Mouse (Mus musculus) CH12.LX (cell line): ENCODE measurements around the gene Tacr1. TPM values are rescaled to one million over a fixed set of nuclear protein-coding genes. Genes with fewer than 3 reads are reported as not detected.

ENCODE experiments used
- DNase-seq: peaks from one replicate; pipeline ENCODE4 v3.0.0-alpha.2; 2013; ENCODE audit errors: extremely low read depth
- H3K27ac ChIP-seq: 2 replicates; pipeline ENCODE4 v1.5.1; 2012; ENCODE audit warnings: low read depth, mild to moderate bottlenecking, control low read depth, moderate library complexity; ENCODE audit not compliant: insufficient read depth
- H3K27me3 ChIP-seq: replicated peaks from 2 replicates; pipeline ENCODE3; 2012; ENCODE audit warnings: inconsistent platforms
- H3K36me3 ChIP-seq, 2 experiments: replicated peaks in 1 of 2; 2 replicates each; pipeline versions ENCODE3 to v1.6.1; 2012; ENCODE audit warnings: inconsistent platforms in 1 of 2, low read length in 1 of 2, mild to moderate bottlenecking in 1 of 2, mixed read lengths in 1 of 2, moderate library complexity in 1 of 2; ENCODE audit not compliant: control insufficient read depth in 1 of 2, insufficient read depth in 1 of 2
- H3K4me1 ChIP-seq, 2 experiments: 2 replicates each; pipeline ENCODE4 v1.6.1; 2012; ENCODE audit warnings: inconsistent platforms in 1 of 2, moderate library complexity in 1 of 2; ENCODE audit not compliant: insufficient read depth in 2 of 2, control insufficient read depth in 1 of 2
- H3K4me2 ChIP-seq: 2 replicates; pipeline ENCODE4 v1.6.1; 2012; ENCODE audit warnings: low read depth, mild to moderate bottlenecking, control low read depth; ENCODE audit not compliant: poor library complexity, insufficient read depth, severe bottlenecking
- H3K4me3 ChIP-seq, 3 experiments: fragments of 150-350 bp in 1 of 3; sonication (generic) in 1 of 3; replicated peaks in 1 of 3; 2 replicates each; pipeline versions ENCODE3 to v1.5.1; 2011 to 2012; ENCODE audit warnings: low read depth in 2 of 3, low read length in 2 of 3, mild to moderate bottlenecking in 2 of 3, moderate library complexity in 2 of 3, control low read depth in 1 of 3, improper control_type of control experiment in 1 of 3, inconsistent platforms in 1 of 3, mixed read lengths in 1 of 3; ENCODE audit not compliant: poor library complexity in 1 of 3
- H3K79me2 ChIP-seq: replicated peaks from 2 replicates; pipeline ENCODE4 v1.6.1; 2012; ENCODE audit warnings: mild to moderate bottlenecking, moderate library complexity; ENCODE audit not compliant: control insufficient read depth, poor library complexity, insufficient read depth, severe bottlenecking; ENCODE audit errors: extremely low read depth
- H3K9ac ChIP-seq: 2 replicates; pipeline ENCODE4 v1.6.1; 2012; ENCODE audit warnings: low read depth, mild to moderate bottlenecking, control low read depth, moderate library complexity; ENCODE audit not compliant: insufficient read depth
- H3K9me3 ChIP-seq: replicated peaks from 2 replicates; pipeline ENCODE3; 2012; ENCODE audit warnings: low read length, inconsistent platforms, mixed read lengths
- BHLHE40 ChIP-seq: IDR thresholded peaks from 2 replicates; pipeline ENCODE4 v1.6.1; 2011; ENCODE audit warnings: mild to moderate bottlenecking, low read depth, low read length, improper control_type of control experiment
- CHD1 ChIP-seq: IDR thresholded peaks from 2 replicates; pipeline ENCODE4 v1.6.1; 2012; ENCODE audit warnings: low read depth, low read length, improper control_type of control experiment, inconsistent platforms
- ELF1 ChIP-seq: IDR thresholded peaks from 2 replicates; pipeline ENCODE4 v1.6.1; 2014; ENCODE audit warnings: low read depth, mild to moderate bottlenecking, inconsistent platforms, low read length, improper control_type of control experiment
- EP300 ChIP-seq: IDR thresholded peaks from 2 replicates; pipeline ENCODE4 v1.6.1; 2011; ENCODE audit warnings: low read length, improper control_type of control experiment
- ETS1 ChIP-seq: conservative IDR thresholded peaks from 2 replicates; pipeline ENCODE4 v1.6.1; 2012; ENCODE audit warnings: low read depth, mild to moderate bottlenecking, inconsistent platforms, low read length, improper control_type of control experiment, moderate library complexity
- JUN ChIP-seq: IDR thresholded peaks from 2 replicates; pipeline ENCODE4 v1.6.1; 2011; ENCODE audit warnings: low read depth, mild to moderate bottlenecking, low read length, improper control_type of control experiment, moderate library complexity; ENCODE audit not compliant: insufficient read depth
- MAFK ChIP-seq: IDR thresholded peaks from 2 replicates; pipeline ENCODE4 v1.6.1; 2011; ENCODE audit warnings: low read length, improper control_type of control experiment; ENCODE audit not compliant: insufficient replicate concordance
- MAX ChIP-seq: IDR thresholded peaks from 2 replicates; pipeline ENCODE4 v1.6.1; 2011; ENCODE audit warnings: low read length, improper control_type of control experiment
- MXI1 ChIP-seq: IDR thresholded peaks from 2 replicates; pipeline ENCODE4 v1.6.1; 2011; ENCODE audit warnings: mild to moderate bottlenecking, low read depth, low read length, improper control_type of control experiment
- NELFE ChIP-seq: IDR thresholded peaks from 2 replicates; pipeline ENCODE4 v1.6.1; 2011; ENCODE audit warnings: low read depth, low read length, improper control_type of control experiment
- POLR2A ChIP-seq: IDR thresholded peaks from 2 replicates; pipeline ENCODE4 v1.6.1; 2011; ENCODE audit warnings: low read depth, mild to moderate bottlenecking, improper control_type of control experiment, low read length
- RAD21 ChIP-seq: IDR thresholded peaks from 2 replicates; pipeline ENCODE4 v1.6.1; 2011; ENCODE audit warnings: low read depth, mild to moderate bottlenecking, low read length, improper control_type of control experiment, moderate library complexity
- TBP ChIP-seq: conservative IDR thresholded peaks from 2 replicates; pipeline ENCODE4 v1.6.1; 2011; ENCODE audit warnings: low read depth, low read length, improper control_type of control experiment
- UBTF ChIP-seq: IDR thresholded peaks from 2 replicates; pipeline ENCODE4 v1.6.1; 2012; ENCODE audit warnings: low read depth, mild to moderate bottlenecking, inconsistent platforms, low read length, improper control_type of control experiment, moderate library complexity
- USF2 ChIP-seq: conservative IDR thresholded peaks from 2 replicates; pipeline ENCODE4 v1.6.1; 2011; ENCODE audit warnings: low read depth, low read length, improper control_type of control experiment
- ZC3H11A ChIP-seq: IDR thresholded peaks from 2 replicates; pipeline ENCODE4 v1.6.1; 2012; ENCODE audit warnings: low read depth, mild to moderate bottlenecking, inconsistent platforms, low read length, improper control_type of control experiment
- dilution Hi-C: fragments of 300-500 bp; cut with MboI; formaldehyde crosslinking; loops from 2 replicates; pipeline ENCODE4 v1.14.3; 2020; ENCODE audit warnings: low sequenced_read_pairs; ENCODE audit not compliant: extremely low pct_unique_long_range_greater_than_20kb, extremely low pct_ligation_motif_present
- in situ Hi-C: fragments of 300-500 bp; cut with MboI; formaldehyde crosslinking; loops from 3 replicates; pipeline ENCODE4 v1.14.3; 2019; ENCODE audit warnings: low sequenced_read_pairs, low pct_ligation_motif_present, low pct_unique_long_range_greater_than_20kb, mixed read lengths
- polyA plus RNA-seq: library from polyadenylated mRNA; unstranded; fragments of >175 nt; gene quantifications from 2 replicates; pipeline ENCODE4 v1.2.1, GENCODE M21; 2012; ENCODE audit warnings: low read depth; ENCODE audit not compliant: insufficient read length
- total RNA-seq, 2 experiments: library from RNA; depleted of rRNA; stranded (reverse); fragments of 300-350 nt in 1 of 2; fragments of >200 nt in 1 of 2; gene quantifications; 2 replicates each; pipeline ENCODE4 v1.2.3; 2012 to 2014

Gene Tacr1
- total and polyA plus RNA-seq, 3 experiments = not detected

DNA sequence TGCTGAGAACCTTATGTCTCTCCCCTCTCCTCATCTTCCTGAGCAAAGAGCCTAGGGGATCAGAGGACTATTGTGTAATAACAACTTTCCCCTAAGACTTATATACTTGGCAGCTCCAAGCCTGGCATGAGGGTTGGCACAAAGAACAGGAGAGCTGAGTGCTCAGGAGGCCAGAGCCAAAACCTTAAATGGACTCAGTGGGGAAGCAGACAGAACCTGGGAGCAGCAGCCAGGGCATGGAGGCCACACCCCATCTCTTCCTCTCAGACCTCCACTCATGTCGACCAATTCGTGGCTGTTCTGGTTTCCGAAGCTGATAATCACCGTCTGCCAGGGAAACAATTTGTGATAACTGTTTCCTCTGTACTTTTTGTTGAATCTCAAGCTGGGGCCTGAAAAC, 61.0 kb downstream of the Tacr1 start:
- TF ChIP-seq MAFK (no peak), MXI1 (no peak), CHD1 (no peak), TBP (no peak), EP300 (no peak), RAD21 (no peak), ELF1 (no peak), USF2 (no peak)
- TF ChIP-seq, all 38 proteins: peak for 0
- no peaks in the 10 kb centered on the region for H3K4me1 ChIP-seq
- DNase-seq = no peak

DNA sequence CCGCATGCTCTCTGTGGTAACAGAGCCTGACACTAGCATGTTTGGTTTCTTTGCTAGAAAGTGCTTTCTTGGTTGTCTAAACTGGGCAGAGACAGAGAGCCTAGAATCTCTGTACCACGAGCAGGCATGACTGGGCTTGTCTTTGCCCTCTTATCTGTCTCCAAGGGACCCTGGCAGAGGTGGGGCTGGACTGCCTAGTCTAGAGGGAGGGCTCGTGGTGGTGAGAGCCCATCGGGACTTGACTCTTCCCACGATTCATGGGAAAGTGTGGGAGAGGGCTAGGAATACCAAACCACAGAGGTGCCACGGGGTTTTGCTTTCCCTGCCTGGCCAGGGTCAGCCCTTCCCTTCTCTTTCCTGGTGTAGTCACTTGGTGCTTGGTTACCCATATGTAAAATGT, 72.3 kb downstream of the Tacr1 start:
- H3K9me3 ChIP-seq = no peaks in the 10 kb centered on the region
- H3K4me2 ChIP-seq = peak overlapping the region; percentile 7; the same call in 1 of the 2 replicates
- H3K36me3 ChIP-seq = no peaks in the 10 kb centered on the region
- H3K27ac ChIP-seq = peak overlapping the region; percentile 28; the same call in 1 of the 2 replicates
- dilution Hi-C loops = no loop called here
- peaks cover 19% of the 10 kb centered on the region for H3K27me3 ChIP-seq
- H3K79me2 ChIP-seq = no peaks in the 10 kb centered on the region
- TF ChIP-seq BHLHE40 (no peak), CHD1 (peak; percentile 58; the same call in 1 of the 2 replicates), NELFE (no peak)
- no peak for DNase-seq
- in situ Hi-C loops = no loop called here
- H3K4me1 ChIP-seq = peaks cover 0 to 8% of the 10 kb centered on the region in 2 experiments; a peak in 2 of 4 replicates
- no peak overlapping the region for H3K9ac ChIP-seq
- no peak overlapping the region for H3K4me3 ChIP-seq

More for the DNA sequence above, 61.0 kb downstream of the Tacr1 start:
- dilution Hi-C loops = no loop called here
- H3K4me3 ChIP-seq = no peak overlapping the region
- no peaks in the 10 kb centered on the region for H3K36me3 ChIP-seq
- in situ Hi-C loops = no loop called here
- H3K9ac ChIP-seq = no peak overlapping the region
- H3K27ac ChIP-seq = no peak overlapping the region
- peaks cover 53% of the 10 kb centered on the region for H3K27me3 ChIP-seq
- H3K9me3 ChIP-seq = peaks cover 2% of the 10 kb centered on the region
- no peak overlapping the region for H3K4me2 ChIP-seq
- no peaks in the 10 kb centered on the region for H3K79me2 ChIP-seq

DNA sequence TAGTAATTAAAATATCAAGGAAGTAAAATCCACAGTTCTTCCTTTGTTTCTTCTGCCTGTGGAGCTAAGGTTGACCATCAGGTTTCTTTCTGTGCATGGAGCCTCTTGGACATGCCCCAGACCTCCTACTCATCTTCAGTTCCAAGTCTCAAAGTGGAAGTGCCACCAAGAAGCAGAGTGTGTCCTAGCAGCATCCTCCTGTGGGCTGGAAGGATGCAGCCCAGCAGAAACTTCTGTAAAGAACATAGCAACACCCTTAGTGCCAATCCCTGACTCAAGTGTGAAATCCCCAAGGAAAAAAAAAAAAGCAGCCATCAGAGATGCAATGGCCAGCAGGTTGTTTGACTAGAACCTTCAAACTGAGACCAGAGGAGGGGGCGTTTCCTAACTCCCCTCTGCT, 81.7 kb downstream of the Tacr1 start:
- in situ Hi-C loops = no loop called here
- dilution Hi-C loops = no loop called here

More for the DNA sequence above, 81.7 kb downstream of the Tacr1 start:
- H3K9me3 ChIP-seq = no peaks in the 10 kb centered on the region
- DNase-seq = no peak
- no peak for TF ChIP-seq POLR2A
- TF ChIP-seq JUN = no peak
- no peak for TF ChIP-seq ZC3H11A
- TF ChIP-seq MAX = no peak
- TF ChIP-seq UBTF = no peak
- TF ChIP-seq ELF1 = no peak
- no peak for TF ChIP-seq NELFE
- TF ChIP-seq TBP = no peak
- no peak for TF ChIP-seq ETS1
- H3K27me3 ChIP-seq = peaks cover 75% of the 10 kb centered on the region
- no peak overlapping the region for H3K9ac ChIP-seq
- no peak overlapping the region for H3K4me3 ChIP-seq
- H3K27ac ChIP-seq = no peak overlapping the region
- H3K4me2 ChIP-seq = no peak overlapping the region
- no peaks in the 10 kb centered on the region for H3K4me1 ChIP-seq
- H3K36me3 ChIP-seq = no peaks in the 10 kb centered on the region
- no peaks in the 10 kb centered on the region for H3K79me2 ChIP-seq
